Mouse (Mus musculus): Measurements from ENCODE around the gene Ptgir. TPM values are rescaled to one million over a fixed set of nuclear protein-coding genes. Genes with fewer than 3 reads are reported as not detected.

Ptgir gene
- total RNA-seq, 2 experiments from 2014 or later = 0.67 to 0.79 TPM

DNA sequence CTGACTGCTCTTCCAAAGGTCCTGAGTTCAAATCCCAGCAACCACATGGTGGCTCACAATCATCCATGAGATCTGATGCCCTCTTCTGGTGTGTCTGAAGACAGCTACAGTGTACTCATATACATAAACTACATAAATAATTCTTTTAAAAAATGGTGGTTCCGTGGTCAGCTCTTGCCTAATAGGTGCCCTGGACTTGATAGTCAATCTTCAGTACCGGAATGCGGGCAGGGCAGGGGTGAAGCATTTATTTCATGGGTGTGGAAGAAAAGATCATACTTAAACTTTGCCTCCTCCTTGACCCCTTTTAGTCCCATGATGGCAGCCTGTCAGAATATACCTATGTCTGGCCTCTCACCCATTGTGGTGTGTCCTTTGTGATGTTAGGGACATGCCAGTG lies 5.6 kb downstream of the Ptgir start:
- intact Hi-C loops (cut with DNase I) = no loop called here
- H3K27ac ChIP-seq = peak overlapping the region; percentile 55; the same call in 1 of the 2 replicates
- no peak for DNase-seq

DNA sequence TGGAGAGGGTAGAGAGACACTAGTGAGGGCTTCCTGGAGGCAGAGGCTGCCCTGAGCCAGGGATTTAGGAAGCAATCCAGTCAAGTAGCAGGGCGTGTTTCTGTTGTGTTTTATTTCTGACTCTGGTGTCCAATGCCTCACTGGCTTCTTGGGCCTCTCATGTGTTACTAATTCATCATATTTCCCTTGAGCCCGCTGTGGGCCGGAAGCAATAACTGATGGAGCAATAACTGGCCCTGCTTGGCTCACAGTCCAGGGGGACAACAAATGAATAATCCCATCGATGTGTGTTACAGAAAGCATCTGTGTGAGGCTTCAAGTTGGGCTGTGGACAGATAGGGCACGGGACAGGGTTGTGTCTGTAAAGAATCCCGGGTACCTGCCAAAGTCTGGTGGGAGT lies 6.1 kb downstream of the Ptgir start:
- no peak for TF ChIP-seq CTCF (IDR thresholded peaks at IDR 0.05)
- H3K4me3 ChIP-seq = no peak overlapping the region
- intact Hi-C loops (cut with DNase I) = no loop called here
- peak overlapping the region; percentile 55 for H3K27ac ChIP-seq
- peak; percentile 66 for DNase-seq

More for the DNA sequence above, 5.6 kb downstream of the Ptgir start:
- no peak overlapping the region for H3K4me3 ChIP-seq
- TF ChIP-seq CTCF (IDR thresholded peaks at IDR 0.05) = no peak

DNA sequence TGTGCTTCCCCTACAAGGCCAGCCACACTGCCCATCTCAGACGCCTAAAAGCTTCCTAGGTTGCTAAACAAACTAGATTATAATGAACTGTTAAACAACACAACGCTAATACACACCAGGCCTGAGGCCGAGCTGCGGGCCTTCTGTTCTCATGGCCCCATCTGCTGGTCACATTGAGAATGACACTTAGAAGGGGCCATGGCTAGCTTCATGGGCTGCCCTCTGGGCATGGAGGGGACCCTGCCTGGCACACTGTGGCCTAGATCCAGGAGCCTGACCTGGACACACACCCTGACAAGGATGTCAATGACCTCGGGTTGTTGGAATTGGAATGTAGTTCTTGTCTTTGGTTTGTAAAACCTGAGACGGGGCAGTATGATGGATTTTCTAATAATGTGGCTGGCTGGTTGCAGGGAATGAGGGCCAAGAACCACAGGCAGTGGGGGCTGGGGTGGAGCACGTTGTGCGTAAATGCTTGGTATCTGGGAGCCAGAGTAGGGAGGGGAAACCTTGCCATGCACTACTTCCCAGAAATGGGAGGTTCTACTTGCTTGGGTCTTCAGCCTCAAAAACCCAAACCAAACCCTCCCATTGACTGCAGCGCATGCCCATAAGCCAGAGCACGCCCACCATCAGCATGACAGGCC lies 7.6 kb downstream of the Ptgir start:
- Histone ChIP-seq H3K4me3 (no peak overlapping the region), H3K27ac (peak overlapping the region; percentile 57; the same call in 1 of the 2 replicates)
- intact Hi-C loops (cut with DNase I) = loop anchor here (1.0 to 2.0 kb wide), 2 partner anchors 19 to 39 kb away; partner anchors contain the start of gene Dact3
- peak; percentile 98; the same call in 1 of the 2 replicates for TF ChIP-seq CTCF (IDR thresholded peaks at IDR 0.05)
- DNase-seq = peak; percentile 81

DNA sequence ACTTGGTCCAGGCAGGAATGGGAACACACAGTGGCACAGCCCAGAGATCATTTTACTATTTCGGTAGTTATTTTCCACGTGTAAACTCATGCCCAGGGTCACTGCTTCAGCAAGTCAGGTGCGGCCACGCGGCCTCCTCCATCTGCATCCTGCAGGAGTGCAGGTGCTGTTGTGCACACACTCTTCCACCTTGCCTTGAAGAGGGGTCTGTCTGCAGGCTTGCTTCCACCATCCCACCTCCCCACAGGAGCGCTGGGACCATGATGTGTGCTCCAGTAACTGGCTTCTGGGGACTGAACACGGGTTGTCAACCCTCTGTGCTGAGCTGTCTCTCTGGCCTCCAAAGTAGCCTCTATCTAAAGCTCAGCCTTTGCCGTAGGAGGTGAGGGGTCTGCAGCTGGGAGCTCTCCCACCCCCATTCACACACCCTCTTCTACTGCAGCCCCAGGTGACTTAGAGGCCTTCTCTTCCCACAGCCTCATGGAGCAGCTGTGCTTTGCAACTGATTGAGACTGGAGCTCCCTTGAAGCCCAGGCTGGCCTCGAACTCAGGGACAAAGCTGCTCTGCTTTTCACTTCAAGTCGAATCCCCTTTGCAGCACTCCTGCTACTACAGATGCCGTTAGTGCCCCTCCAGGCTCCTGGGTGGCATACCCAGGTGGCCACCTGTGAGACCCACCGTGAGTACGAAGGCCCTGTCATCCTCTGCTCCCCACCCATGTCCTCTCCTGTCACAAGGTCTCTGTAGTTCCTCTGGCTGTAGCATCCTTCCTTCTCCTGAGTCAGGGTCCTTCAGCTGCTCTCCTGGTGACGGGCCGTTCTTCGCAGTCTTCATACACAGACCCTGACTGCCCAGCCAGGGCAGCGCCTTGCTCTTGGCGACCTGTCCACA lies 8.4 kb downstream of the Ptgir start:
- TF ChIP-seq CTCF (IDR thresholded peaks at IDR 0.05) = no peak
- intact Hi-C loops (cut with DNase I) = loop anchor here (2.0 kb wide), 1 partner anchor 40 kb away; the partner anchor contains the start of gene Dact3

DNA sequence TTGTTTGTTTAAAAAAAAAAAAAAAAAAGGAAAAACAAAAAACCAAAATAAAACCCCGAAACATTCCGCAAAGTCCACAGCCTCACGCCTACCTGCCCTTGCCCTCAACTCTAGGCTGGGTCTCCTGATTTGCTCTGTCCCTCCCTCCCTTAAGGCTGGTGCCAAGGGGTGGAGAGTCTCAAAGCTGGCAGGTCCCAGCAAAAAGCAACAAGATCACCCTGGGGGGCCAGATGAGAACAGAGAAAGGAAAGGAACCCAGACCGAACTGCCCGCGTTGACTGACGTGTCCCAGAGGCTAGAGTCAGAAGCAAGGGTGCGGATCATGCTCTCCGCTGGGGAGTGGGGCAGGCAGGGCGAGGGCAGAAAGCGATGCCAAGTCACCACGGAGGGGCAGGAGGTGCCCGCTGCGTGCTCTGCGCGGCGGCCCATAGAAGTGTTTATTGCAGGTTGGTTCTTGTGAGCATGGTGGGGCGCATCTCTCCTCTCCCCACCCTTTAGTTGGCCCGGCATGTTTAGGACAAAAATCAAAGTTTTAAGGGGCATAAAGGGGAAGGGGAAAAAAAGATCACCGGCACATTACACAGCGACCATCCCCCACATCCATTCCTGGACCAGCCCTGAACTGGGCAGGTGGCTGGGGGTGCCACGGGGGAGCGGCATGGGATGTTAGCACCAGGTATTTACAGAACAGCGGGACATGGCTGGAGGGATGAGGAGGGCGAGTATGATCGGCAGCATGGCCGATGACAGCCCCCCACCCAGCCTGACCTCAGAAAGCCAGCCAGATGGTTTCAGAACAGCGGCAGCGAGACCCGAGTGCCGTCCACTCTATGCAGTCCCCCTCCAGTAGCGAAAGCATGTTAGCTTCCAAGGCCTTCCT lies 9.4 kb downstream of the Ptgir start:
- no peak overlapping the region for H3K4me3 ChIP-seq
- DNase-seq = peak; percentile 22
- no peak overlapping the region for H3K27ac ChIP-seq
- no peak for TF ChIP-seq CTCF (IDR thresholded peaks at IDR 0.05)
- intact Hi-C loops (cut with DNase I) = loop anchor here (2.0 kb wide), 1 partner anchor 41 kb away; the partner anchor contains the start of gene Dact3

More for the DNA sequence above, 8.4 kb downstream of the Ptgir start:
- H3K4me3 ChIP-seq = no peak overlapping the region
- peak; percentile 24 for DNase-seq
- H3K27ac ChIP-seq = peak overlapping the region; percentile 57; the same call in 1 of the 2 replicates

DNA sequence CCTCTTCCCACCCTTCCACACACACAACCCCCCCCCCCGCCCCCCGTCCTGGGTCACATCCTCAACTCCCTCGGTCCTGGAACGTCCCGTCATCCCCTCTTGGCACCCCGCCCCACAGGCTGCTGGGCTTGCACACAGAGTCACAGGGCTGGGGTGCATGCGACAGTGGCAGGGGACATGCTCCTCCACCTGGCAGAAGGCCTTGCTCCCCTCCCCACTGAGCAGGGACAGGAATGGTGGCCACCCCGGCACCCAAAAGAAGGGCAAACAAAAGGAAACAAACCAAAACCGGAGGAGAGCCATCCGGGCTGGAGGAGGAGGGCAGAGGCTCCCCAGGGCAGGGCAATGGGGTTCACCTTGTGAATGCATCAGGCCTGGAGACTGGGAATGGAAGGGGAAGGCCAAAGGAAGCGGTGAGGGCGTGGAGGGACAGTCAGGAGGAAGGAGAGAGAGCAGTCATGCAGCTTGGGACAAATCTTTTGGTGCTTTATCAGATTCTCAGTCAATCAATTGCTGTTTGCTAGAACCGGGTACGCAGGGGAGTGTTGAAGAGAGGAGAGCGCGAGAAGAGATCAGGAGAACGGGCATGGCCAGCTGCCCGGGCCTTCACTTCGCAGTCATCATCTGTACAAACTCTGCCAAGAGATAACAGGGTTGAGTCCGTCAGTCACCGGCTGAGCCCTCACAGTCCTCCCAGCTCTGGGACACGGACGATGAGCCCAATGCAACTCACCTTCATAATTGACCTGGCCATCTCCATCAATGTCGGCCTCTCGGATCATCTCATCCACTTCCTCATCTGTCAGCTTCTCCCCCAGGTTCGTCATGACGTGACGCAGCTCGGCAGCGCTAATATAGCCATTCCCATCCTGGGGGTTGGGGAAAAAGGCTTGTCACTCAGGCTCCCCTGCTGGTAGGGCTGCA lies 10.3 kb downstream of the Ptgir start:
- intact Hi-C loops (cut with DNase I) = no loop called here
- H3K27ac ChIP-seq = peak overlapping the region; percentile 12; the same call in 1 of the 2 replicates
- DNase-seq = peak; percentile 55
- no peak overlapping the region for H3K4me3 ChIP-seq
- no peak for TF ChIP-seq CTCF (IDR thresholded peaks at IDR 0.05)

DNA sequence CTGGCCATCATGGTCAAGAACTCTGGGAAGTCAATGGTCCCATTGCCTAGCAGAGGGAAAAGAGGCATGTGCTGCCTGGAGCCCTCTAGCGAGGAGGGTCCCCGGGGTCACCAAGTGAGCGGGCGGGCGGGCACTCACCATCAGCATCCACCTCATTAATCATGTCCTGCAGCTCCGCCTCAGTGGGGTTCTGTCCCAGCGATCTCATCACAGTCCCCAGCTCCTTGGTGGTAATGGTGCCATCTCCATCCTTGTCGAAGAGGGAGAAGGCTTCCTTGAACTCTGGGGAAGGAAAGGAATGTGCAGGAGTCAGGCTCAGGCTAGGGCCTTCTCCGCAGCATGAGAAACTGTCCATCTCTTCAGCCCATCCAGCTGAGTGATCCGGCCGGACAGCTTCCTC lies 11.2 kb downstream of the Ptgir start:
- intact Hi-C loops (cut with DNase I) = no loop called here
- Histone ChIP-seq H3K27ac (peak overlapping the region; percentile 54), H3K4me3 (no peak overlapping the region)
- peak; percentile 32 for DNase-seq
- no peak for TF ChIP-seq CTCF (IDR thresholded peaks at IDR 0.05)

DNA sequence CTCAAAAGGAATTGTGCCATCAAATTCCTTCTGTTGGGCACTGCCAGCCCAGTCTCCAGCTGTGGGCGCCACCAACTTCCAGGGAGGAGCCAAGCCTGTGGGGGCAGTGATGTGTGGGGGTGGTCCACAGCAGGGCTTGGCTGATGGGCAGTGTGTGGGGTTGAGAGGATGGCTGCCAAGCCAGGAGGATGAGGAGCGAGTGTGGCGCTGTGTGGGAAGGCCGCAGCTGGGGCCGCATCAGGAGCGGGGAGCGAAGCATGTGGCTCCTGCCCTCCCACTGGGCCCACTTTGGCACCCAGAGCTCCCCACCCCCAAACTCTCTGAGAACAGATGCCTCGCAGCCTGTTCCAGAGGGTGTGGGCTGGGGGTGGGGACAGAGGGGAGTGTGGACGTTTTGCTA lies 11.7 kb downstream of the Ptgir start:
- no peak overlapping the region for H3K4me3 ChIP-seq
- peak; percentile 40 for DNase-seq
- H3K27ac ChIP-seq = peak overlapping the region; percentile 54
- TF ChIP-seq CTCF (IDR thresholded peaks at IDR 0.05) = no peak
- intact Hi-C loops (cut with DNase I) = no loop called here

DNA sequence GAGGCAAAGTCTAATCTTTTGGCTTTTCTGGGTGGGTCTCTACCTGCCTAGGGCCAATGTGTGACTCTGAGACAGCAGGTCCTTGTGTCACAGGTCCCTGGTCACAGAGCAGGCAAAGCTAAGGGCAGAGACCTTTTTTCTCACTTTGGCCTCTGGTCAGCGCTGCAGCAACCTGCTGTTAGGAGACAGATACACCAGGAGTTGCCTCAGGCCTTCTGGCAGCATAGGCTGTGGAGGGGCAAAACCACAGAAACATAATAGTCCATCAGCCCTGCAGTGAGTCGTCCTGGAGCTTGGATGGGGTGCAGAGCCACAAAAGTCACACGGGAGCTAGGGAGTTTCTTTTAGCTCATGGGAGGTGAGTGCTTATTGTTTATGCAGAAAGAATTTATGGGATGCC lies 12.4 kb downstream of the Ptgir start:
- intact Hi-C loops (cut with DNase I) = no loop called here
- DNase-seq = no peak
- Histone ChIP-seq H3K4me3 (no peak overlapping the region), H3K27ac (peak overlapping the region; percentile 54)
- TF ChIP-seq CTCF (IDR thresholded peaks at IDR 0.05) = no peak

DNA sequence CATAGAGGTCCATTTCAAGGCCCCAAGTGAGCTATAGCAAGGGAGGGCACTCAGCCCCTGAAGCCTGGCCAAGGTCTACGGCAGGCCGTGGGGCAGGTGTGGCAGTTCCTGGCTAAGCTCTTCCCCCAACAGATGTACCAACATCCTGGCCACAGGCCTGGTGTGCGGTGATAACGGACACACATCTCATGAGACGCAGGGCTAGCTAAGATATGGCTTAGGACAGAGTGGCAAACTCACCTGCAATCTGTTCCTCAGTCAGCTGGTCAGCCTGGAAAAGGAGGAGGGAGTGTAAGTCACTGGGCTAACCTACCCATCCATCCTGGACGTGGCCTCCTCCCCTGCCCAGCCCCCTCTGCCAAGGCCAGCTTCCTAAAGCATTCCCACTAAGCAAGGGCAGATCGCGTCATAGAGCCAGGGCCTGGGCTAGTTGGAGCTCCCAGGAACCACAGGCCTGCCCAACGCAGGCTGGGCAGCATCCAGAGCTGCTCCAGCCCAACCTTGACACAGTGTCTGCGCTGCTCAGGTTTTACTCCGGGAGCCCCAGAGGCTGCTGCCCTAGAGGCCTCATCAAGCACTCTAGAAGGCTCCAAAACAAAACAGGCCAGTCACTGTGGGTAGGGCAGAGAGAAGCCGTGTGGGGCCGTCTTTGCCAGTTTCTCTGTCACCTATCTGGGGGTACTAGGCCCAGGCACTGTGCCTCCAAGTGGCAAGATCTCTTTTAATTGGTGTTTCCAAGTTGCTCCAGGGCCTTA lies 13.3 kb downstream of the Ptgir start:
- TF ChIP-seq CTCF (IDR thresholded peaks at IDR 0.05) = no peak
- Histone ChIP-seq H3K4me3 (peak overlapping the region; percentile 20), H3K27ac (peak overlapping the region; percentile 75)
- intact Hi-C loops (cut with DNase I) = no loop called here
- peak; percentile 52 for DNase-seq
